Mouse (Mus musculus) spleen, adult 18-20 months (tissue): ENCODE data around the gene Hibch.
A peak's percentile ranks its signal among the peaks of the same experiment; 100 is the strongest.

Source experiments
- DNase-seq, 2 experiments: peaks; one replicate each; pipeline ENCODE4 v3.0.0; 2022; ENCODE audit warnings: mixed read lengths in 2 of 2

The Hibch gene

DNA sequence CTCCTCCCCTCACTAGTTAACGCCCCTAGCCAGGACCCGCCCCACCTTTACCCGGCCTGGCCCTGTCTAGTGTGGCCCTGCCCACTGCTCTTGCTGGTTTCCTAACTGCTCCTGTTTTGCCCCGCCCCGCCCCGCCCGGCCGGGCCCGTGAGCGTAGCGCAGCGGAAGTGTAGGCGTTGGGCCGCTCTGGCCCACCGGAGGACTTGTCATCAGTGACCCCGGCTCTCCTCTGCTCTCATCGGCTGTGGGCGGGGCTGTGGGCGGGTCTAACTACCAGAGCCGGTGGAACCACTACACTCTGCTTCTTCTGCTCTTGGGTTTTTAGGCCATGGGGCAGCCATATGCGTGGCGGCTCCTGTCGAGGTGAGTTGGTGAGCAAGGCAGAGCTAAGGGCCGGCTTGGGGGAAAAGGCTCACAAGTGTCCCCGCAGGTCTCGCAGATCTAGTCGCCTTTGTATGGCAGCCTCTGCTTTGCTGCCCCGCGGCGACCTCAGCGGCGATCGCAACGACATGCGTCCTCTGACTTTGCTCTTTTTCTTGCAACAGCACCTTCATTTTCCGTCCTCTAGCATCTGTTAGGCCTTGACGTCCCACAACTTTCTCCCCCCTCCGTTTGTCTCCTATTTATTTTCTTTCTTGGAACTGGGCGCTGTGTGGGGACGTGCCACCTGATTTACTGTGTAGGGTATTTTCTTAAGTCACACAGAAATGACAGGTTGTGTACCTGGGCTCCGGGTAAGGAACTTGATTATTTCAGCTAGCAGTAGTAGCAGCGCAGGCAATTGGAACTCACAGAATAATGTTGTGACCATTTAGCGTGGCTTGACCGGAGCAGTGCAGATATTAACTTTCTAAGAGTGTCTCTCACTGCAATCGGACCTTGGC lies at the start of gene Hibch:
Hibch (plus strand) TSS at position 148 of the 884 bp plus-strand sequence.
- peak; percentile 98 to 99 for DNase-seq

DNA sequence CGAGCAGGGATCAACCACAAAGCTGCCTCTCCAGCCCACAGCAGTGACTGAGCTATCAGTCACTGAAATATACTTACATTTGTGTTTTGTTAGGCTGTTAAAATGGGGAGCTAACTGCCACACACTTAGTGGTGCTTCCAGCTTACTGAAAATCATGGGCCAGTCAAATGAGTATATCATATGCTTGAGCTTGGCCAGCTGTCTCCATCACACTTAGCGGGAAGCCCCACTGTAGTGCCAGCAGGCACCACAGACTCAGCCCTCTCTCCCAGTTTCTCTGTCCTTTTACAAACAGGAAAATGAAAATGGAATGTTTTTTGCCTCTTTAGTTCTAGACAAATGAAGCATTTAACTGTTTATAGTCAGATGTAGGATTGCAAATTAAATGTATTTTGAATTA lies 48.8 kb upstream of the Hibch start:
- no peak for DNase-seq

DNA sequence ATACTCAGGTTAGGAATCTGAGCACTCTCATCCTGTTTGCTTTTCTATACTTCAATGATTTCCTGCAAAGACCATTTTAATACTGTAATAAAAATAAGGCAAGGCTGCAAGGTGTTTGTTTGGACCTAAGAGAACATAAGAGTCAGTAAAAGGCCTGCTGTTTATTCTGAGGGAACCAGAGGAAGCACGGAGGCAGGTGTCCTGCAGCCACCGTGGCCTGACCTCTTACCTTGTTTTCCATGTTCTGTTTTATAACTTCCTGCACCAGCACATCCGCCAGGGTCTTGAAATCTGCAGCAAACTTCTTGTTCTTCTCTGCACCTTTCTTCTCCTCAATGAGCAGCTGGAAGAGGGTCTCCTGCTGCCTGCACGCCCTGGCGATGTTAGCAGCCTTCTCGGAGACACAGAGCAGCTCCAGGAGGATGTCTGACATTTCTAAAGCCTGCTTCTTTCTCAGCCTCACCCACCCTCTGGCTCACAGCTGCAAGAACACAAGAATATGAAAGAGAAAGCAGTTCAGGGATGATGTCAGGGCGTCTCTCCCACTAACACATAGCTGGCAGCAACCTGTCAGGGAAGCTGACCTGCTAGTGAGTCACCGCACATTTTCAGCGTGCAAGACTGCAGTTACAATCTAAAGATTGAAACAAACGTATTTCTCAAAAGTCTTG lies 45.5 kb upstream of the Hibch start:
- DNase-seq = peak; percentile 13 to 34

DNA sequence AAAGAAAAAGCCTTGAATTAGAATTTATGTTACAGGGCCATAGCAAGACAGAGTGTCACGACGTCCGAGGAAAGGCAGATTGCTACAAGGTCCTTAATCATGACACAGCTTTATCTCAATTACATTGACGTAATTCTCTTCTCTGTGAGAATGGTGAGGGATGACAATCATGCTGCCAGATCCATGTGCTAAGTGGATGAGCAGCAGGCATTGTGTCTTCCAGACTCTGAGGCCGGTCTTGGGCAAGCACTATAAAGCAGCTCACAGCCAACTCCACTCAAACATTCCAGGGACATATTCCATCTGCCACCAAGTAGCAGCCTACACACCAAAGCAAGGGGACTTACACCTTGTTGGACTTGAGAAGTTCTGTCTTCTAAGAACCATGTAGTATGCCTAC lies 45.0 kb upstream of the Hibch start:
- no peak for DNase-seq

DNA sequence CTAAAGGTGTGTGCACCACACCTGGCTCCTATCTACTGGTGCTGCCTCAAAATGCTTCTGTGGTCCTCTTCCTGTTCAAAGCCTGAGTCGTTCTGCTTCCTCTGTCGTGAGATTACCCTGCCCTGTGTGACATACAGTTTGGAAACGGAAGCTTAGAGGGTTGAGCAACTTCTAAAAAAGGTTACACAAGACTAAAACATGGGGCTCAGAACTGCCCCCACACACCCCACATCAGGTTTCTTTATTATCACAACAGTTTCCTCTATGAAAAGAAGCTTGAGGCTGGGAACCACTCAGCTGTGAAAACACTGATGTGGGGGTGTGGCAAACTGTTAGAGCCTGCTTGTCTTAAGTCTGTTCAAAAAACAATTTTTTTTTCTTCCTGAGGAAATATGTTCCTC lies 44.4 kb upstream of the Hibch start:
- DNase-seq = peak; percentile 49 to 51

DNA sequence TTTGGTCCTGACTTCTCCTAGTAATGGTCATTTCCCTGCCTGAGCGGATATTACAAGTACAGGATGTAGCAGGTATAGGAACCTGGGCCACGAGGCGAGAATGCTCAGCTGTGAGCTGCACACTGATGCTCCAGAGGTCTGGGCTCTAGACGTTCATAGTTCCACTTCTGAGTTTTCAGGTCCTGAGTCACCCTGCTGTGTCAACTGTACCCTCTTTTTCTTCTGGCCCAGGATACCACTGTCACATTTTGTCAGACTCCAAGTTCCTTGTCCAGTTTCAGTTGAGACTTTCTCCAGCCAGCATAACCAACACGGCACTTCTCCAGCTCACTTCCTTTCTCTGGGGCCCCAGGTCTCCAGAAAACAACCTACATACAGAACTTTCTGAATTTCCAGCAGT lies 43.1 kb upstream of the Hibch start:
- DNase-seq = no peak

DNA sequence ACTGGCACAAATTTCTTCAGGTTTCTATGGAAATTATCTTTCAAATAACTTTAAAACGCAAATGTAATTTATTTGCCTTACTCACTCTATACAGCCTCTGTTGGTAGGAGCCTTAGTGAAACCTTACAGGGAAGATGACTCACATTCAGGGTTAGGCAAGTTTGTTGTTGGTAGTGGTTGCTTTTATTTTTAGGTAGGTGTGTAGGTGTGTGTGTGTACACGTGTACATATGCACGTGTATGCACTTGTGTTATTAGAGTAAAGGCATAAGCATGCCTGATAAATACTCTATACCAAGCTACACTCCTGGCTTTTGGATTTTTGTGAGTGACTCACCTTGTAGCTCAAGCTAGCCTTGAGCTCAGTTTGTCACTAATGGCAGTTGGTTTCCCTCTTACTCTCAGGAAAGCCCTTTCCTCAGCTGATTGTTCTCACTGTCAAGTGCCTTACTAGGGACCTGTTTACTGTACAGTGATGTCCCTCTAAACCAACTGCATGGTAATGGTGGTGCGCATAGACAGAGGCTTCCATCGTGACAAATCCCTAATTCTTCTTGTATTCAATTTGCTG lies 42.2 kb upstream of the Hibch start:
- DNase-seq = no peak

DNA sequence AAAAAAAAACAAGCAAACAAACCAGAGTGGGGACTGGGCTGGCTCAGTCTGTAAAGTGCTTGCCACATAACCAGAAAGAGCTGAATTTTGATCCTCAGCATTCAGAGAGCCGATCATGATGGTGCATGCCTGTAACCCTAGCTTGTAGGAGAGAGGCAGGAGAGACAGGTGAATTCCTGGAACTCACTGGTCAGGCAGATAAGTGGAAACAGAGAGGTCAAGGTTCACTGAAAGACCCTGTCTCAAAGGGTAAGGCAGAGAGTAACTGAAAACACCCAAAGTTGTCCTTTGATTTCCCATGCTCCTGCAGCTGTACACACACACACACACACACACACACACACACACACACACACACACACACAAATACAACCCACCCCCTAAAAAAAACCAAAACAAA lies 39.7 kb upstream of the Hibch start:
- DNase-seq = no peak

DNA sequence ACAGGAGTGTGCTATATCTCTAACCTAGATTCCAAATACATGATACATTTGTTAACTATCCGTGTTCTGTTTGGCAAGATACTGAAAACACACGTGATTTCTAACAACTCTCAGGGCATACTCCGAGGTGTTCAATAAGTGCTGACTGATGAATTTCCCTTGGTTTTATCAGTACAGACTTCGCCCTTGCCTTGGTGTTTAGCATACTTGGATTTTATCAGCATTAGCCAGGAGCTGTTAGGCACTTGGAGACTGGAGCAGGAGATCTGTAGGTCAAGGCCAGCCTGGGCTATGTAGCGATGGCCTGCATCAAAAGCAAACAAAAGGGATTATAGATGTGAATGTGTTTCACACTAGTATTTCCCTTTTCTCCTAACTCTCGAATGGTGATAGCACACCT lies 36.3 kb upstream of the Hibch start:
- no peak for DNase-seq

DNA sequence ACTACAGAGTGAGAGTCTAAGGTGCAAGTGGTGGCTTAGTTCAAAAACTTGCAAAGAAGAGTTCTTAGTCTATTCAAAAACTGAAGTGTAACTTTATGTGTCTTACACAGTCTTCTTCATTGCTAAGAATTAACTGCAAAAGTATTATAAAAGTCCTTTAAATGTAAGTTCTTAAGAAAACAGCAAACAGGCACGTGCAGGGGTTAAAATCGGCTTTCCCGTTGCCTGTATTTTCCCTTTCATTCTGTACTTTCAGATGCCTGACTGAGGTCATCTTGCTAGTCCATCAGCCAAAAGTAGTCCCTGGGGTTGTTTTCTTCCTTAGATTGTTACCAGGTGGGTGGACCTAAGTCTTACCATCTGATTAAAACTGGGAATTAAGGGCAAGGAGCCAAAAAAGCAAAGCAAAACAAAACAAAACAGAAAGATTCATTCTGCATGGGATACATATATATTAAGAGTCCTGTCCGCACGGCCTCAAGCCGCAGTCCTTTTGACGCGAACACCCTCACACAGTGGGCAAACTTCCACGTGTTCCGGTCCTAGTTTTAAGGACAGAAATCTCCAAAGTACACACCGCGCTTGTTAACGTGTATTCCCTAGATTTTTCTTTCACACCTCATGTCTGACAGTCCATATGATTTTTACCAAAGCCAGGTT lies 28.4 kb upstream of the Hibch start:
- DNase-seq = no peak

DNA sequence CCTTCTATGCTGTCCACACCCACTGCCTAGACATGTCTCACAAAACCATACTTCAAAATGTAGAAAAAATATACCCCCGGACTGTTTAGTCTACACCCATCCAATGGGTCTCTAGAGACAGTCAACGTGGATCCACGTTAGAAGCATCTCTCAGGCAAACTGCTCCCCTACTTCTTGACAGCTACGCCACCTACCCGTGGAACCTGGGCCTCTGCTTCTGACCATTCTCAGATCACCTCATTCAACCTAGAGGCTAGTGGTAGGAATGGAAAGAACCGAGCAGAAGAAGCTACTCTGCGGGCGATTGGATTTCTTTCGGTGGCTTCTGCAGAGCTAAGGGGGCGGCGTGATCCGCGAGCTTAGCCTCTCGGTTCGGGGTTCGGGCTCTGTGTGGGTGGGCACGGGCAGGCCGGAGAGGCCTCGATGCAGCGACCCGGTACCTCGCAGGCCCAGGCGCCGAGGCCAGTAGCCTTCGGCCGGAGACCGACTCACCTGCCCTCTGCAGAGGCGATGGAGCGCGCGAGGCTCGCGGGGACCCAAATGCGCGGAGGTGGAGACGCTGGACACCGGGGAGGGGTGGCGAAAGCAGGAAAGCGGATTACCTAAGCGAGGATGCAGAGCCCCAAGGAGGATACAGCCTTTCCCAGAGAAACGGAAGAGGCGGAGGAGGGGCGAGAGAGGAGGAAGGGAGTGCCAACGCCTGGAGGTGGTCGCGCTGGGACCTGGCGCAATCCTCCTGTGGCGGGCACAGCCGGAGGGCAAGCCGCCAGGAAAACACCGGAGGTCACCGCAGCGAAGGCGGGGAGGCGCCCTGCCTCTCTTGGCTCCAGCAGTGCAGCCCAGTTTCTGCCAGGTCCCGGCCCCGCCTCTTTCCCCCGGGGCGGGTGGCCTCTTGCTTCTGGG lies 27.6 kb upstream of the Hibch start, which contains the start of gene Inpp1:
Inpp1 (minus strand) TSS at position 779 of the 903 bp plus-strand sequence.
- peak; percentile 64 to 75 for DNase-seq

DNA sequence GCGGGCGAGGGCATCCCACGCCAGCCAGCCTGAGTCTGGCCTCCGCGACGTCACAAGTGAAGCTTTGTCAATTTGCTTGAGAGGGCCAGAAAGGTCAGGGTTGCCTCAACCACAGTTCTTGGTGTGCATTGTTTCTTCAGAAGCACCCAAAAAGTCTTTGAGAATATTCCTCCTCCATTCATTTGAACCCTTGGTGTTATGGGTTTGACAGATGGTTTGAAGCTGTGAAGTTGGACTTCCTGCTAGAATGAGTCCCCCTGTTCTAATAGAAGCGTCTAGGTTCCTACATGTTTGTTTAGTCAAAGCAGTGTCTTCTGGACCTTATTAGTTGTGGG lies 26.9 kb upstream of the Hibch start:
- DNase-seq = no peak

DNA sequence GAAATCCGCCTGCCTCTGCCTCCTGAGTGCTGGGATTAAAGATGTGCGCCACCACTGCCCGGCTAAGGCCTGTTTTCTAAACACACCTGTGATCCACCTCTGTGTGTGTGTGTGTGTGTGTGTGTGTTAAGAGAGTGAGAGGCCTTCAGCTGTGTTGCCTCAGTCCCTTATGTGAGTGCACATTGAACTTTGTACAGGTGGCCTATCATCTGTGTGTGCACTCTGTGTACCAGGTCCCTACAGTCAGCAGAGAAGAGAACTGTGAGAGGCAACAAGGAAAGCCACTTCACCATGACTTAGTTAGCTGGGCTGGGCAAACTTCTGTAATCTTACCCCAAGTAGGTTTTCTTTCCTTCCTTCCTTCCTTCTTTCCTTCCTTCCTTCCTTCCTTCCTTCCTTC lies 5.6 kb upstream of the Hibch start:
- DNase-seq = no peak

DNA sequence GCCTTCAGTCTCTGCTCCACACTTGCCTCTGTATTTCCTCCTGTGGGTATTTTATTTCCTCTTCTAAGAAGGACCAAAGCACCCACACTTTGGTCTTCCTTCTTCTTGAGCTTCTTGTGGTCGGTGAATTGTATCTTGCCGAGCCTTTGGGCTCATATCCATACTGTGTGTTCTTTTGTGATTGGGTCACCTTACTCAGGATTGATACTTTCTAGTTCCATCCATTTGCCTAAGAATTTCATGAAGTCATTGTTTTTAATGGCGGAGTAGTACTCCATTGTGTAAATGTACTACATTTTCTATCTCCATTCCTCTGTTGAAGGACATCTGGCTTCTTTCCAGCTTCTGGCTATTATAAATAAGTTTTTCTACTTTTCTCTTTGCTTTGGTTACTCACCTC lies 375 bp upstream of the Hibch start:
- DNase-seq = no peak

DNA sequence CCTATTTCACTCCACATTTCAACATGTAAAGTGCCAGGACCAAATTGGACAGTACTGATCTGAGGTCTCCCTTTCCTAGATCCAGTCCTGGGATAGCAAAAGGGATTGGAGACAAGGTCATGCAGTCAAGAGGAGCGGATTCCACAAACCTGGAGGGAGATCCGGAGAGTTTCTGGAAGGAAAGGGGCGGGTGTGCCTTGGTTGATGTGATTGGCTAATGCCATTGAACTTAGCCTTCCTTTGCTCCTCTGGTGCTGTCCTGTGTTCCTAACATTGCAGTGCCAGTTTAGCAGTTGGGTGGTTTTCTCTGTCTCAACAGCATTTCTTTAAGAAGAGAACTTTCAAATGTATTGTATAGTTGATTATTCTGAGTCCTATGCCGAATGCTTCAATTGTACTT lies 1.8 kb downstream of the Hibch start:
- DNase-seq = no peak

DNA sequence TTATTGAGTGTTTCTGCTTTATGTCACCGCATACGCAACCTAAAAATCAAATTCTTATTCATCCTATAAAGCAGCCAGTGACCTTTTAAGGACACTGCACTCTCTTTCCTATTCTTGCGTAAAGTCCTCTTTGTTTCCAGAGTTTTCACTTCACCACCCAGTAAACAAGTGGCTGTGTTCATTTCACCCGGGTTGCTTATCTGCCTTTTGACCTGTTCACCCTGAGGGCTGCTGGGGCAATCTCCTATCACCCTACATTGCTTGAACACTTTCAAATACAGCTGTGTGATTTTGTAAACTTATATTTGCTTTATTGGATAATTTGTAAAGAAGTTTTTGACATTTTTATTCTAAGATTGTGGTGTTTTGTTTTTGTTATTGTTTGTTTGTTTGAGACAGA lies 4.7 kb downstream of the Hibch start:
- no peak for DNase-seq

DNA sequence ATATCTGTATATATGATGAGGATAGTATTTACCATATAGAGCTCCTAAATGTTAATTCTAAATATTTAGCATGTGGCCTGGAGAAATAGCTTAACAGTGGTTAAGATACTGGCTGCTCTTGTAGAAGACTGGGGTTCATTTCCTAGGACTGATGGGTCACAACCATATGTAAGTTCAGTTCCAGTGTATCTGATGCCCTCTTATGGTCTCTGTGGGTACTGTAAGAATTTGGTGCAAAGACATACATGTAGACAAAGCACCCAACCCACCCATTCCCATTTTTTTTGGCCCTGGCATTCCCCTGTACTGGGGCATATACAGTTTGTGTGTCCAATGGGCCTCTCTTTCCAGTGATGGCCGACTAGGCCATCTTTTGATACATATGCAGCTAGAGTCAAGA lies 9.3 kb downstream of the Hibch start:
- peak in 1 of 2 experiments; percentile 3 for DNase-seq

DNA sequence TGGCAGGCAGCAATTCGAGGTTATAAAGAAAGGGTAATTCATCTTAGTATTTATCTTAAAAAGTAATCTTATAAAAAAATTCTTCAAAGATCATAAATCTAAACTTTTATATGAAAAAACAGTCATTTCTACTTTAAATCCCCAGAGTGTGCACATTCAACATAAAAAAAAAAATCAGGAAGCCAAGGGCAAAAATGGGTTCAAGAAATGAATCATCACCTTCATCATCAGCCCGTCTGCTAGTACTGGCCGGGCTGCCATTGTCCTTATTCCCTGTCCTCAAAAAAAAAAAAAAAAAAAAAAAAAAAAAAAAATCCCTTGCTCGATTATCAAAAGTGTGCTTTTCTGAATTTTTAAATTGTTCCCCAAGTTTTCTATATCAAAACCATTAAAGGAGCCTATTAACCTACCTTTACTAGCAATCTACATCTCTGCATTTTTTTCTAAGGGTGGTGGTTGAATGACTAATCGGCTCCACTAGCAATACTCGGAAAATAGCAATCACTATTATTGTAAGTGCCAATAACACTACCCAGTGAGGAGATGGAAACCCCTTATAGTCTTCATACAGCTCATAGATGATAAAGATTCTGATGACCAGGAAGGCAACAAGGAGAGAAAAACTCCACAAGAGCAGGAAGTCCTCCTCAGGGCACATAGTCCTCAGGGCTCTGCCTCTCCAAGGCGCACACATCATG lies 11.3 kb downstream of the Hibch start:
- no peak for DNase-seq

DNA sequence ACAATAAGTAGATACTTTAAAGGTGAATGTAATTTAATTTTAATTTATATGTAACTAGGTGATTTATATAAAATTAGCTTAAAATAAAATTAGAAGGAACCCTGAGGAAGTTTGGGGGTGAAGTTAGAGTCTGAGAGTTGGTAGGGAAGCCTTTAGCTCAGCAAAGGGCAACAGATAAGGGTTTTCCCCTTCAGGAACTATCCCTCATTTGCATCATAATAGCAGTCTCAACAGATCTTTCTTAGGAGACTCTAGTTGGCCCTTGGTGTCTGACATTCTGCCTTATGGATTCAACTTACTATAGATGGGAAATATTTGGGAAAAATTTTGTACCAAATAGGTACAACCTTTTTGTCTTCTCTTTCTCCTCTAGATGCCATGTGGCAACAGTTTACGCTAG lies 19.5 kb downstream of the Hibch start:
- DNase-seq = no peak

DNA sequence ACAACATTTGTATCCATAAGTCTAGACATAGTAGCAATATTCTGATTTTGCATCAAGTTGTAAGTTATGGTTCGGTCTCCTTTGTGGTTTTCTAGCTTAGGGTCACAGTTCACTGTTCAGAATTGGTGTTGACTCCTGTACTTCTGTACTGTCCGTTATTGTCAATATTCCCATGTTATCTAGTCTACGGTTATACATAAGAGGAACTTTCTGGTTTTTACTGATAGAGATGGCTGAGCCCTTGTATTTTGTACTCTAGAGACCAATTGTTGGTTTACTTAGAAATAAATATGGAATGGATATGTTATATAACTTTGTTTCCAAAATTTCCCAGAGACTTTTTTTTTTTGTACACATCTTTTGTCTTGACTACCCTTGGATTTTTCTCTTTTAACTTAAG lies 21.3 kb downstream of the Hibch start:
- no peak for DNase-seq

DNA sequence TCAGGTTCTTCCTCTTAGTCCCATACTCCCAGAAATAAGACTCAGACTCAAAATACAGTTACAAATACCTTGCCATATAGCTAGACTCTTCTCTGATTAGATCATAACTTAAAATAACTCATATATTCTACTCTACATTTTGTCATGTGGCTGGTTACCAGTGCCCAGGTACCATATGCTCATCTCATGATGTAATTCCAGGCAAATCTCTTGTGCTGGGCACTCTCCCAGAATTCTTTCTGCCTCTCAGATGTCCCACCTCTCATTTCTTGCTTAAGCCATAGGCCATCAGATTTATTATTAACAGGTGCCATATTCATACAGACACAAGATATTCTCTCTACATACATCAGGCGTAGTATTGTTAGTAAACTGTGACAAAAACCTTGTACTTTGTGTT lies 23.1 kb downstream of the Hibch start:
- no peak for DNase-seq

DNA sequence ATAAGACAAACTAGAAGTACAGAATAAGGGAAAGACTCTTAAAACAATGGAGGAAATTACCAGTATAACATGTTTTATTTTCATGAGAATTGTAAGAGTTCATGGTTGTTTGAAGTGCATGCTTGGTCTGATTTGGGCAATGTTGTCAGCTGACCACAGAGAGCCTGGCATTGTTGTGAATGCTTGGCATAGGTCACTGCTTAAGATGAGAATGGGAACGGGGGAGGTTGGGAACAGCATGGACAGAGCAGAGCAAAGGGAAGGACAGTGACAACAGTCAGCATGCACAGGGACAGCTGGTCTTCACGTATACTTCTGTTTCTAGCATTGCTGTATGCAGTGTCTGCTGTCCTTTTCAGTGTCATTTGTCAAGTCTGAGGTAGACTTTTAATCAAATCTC lies 39.5 kb downstream of the Hibch start:
- no peak for DNase-seq
